Mouse (Mus musculus): ENCODE results near the gene B130006D01Rik. TPM values are rescaled to one million over a fixed set of nuclear protein-coding genes. Genes with fewer than 3 reads are reported as not detected.
"Not testable (repeated sequence)": the region's sequence is repeated elsewhere in the genome, so short reads cannot be mapped to it uniquely, and the experiment has no call there.

Gene B130006D01Rik
- total RNA-seq, 2 experiments from 2014 or later: 0.83 to 1.1 TPM

- peak; percentile 30 to 59 for DNase-seq (ENCODE audit: low spot score in 2 of 2)
Observed at GRCm38 (mm10) chr11:95713225-95713810, 10.1 kb upstream of the B130006D01Rik start.

- no peak for DNase-seq (ENCODE audit: low spot score in 2 of 2)
Observed at GRCm38 (mm10) chr11:95713811-95714241, 9.6 kb upstream of the B130006D01Rik start.

GRCm38 (mm10) chr11:95714411-95714810, 9.0 kb upstream of the B130006D01Rik start:
- DNase-seq (ENCODE audit: low spot score in 2 of 2): no peak

GRCm38 (mm10) chr11:95716136-95716535, 7.3 kb upstream of the B130006D01Rik start:
- DNase-seq (ENCODE audit: low spot score in 2 of 2): no peak

- DNase-seq (ENCODE audit: low spot score in 2 of 2): no peak
Observed at GRCm38 (mm10) chr11:95719356-95719755, 4.0 kb upstream of the B130006D01Rik start.

- no peak for DNase-seq (ENCODE audit: low spot score in 2 of 2)
Observed at GRCm38 (mm10) chr11:95724466-95724865, 1.1 kb downstream of the B130006D01Rik start.

- DNase-seq (ENCODE audit: low spot score in 2 of 2): no peak
Observed at GRCm38 (mm10) chr11:95726156-95726555, 2.8 kb downstream of the B130006D01Rik start.

GRCm38 (mm10) chr11:95727947-95728346, 4.6 kb downstream of the B130006D01Rik start:
- no peak for DNase-seq (ENCODE audit: low spot score in 2 of 2)

GRCm38 (mm10) chr11:95728916-95729907, 5.8 kb downstream of the B130006D01Rik start:
- DNase-seq (ENCODE audit: low spot score in 2 of 2): no peak

GRCm38 (mm10) chr11:95734485-95734884, 11.1 kb downstream of the B130006D01Rik start:
- DNase-seq (ENCODE audit: low spot score in 2 of 2): no peak

- DNase-seq (ENCODE audit: low spot score in 2 of 2): no peak
Observed at GRCm38 (mm10) chr11:95737811-95738210, 14.4 kb downstream of the B130006D01Rik start.

GRCm38 (mm10) chr11:95744521-95744920, 21.1 kb downstream of the B130006D01Rik start:
- DNase-seq (ENCODE audit: low spot score in 2 of 2): no peak

GRCm38 (mm10) chr11:95746821-95747220, 23.4 kb downstream of the B130006D01Rik start:
- DNase-seq (ENCODE audit: low spot score in 2 of 2): no peak

- no peak for DNase-seq (ENCODE audit: low spot score in 2 of 2)
Observed at GRCm38 (mm10) chr11:95748331-95748730, 24.9 kb downstream of the B130006D01Rik start.

- no peak for DNase-seq (ENCODE audit: low spot score in 2 of 2)
Observed at GRCm38 (mm10) chr11:95749619-95750018, 26.2 kb downstream of the B130006D01Rik start.

- DNase-seq (ENCODE audit: low spot score in 2 of 2): peak; percentile 64 to 77
Observed at GRCm38 (mm10) chr11:95750995-95751394, 27.6 kb downstream of the B130006D01Rik start.

- DNase-seq (ENCODE audit: low spot score in 2 of 2): not testable (repeated sequence)
Observed at GRCm38 (mm10) chr11:95755137-95755536, 31.8 kb downstream of the B130006D01Rik start.

GRCm38 (mm10) chr11:95760521-95760920, 37.1 kb downstream of the B130006D01Rik start:
- DNase-seq (ENCODE audit: low spot score in 2 of 2): no peak

GRCm38 (mm10) chr11:95762996-95763395, 39.6 kb downstream of the B130006D01Rik start:
- DNase-seq (ENCODE audit: low spot score in 2 of 2): no peak

- DNase-seq (ENCODE audit: low spot score in 2 of 2): no peak
Observed at GRCm38 (mm10) chr11:95764806-95765205, 41.4 kb downstream of the B130006D01Rik start.

- no peak for DNase-seq (ENCODE audit: low spot score in 2 of 2)
Observed at GRCm38 (mm10) chr11:95765334-95765733, 41.9 kb downstream of the B130006D01Rik start.

- no peak for DNase-seq (ENCODE audit: low spot score in 2 of 2)
Observed at GRCm38 (mm10) chr11:95768244-95768643, 44.9 kb downstream of the B130006D01Rik start.
